Mouse (Mus musculus) kidney, embryonic 16.5 days (tissue): ENCODE data around the gene Aacs. TPM values are rescaled to one million over a fixed set of nuclear protein-coding genes. Genes with fewer than 3 reads are reported as not detected.

Experiments used
- ATAC-seq: fragments of 200-750 bp; cut with Nextera tagmentation; 2 replicates; pipeline ENCODE4 v1.8.0; 2017; ENCODE audit warnings: moderate TSS enrichment; ENCODE audit not compliant: low FRiP score, low TSS enrichment
- H3K27ac ChIP-seq: fragments of 300-500 bp; sonication (generic); 2 replicates; pipeline ENCODE4 v1.5.1; 2014; ENCODE audit warnings: low read length
- H3K27me3 ChIP-seq: fragments of 300-500 bp; sonication (generic); 2 replicates; pipeline ENCODE4 v1.6.1; 2014; ENCODE audit warnings: low read length, control low read depth, mixed read lengths; ENCODE audit not compliant: insufficient read depth
- H3K36me3 ChIP-seq: fragments of 300-500 bp; sonication (generic); 2 replicates; pipeline ENCODE4 v1.6.1; 2014; ENCODE audit warnings: low read length, control low read depth, mixed read lengths; ENCODE audit not compliant: insufficient read depth
- H3K4me1 ChIP-seq: fragments of 300-500 bp; sonication (generic); 2 replicates; pipeline ENCODE4 v1.6.1; 2014; ENCODE audit warnings: low read length, control low read depth, mixed read lengths; ENCODE audit not compliant: insufficient read depth
- H3K4me2 ChIP-seq: fragments of 300-500 bp; sonication (generic); replicated peaks from 2 replicates; pipeline ENCODE4 v1.6.1; 2014; ENCODE audit warnings: low read depth, low read length
- H3K4me3 ChIP-seq: fragments of 300-500 bp; sonication (generic); 2 replicates; pipeline ENCODE4 v1.5.1; 2014; ENCODE audit warnings: mild to moderate bottlenecking, low read length
- H3K9ac ChIP-seq: fragments of 300-500 bp; sonication (generic); replicated peaks from 2 replicates; pipeline ENCODE4 v1.6.1; 2014; ENCODE audit warnings: low read length
- H3K9me3 ChIP-seq: fragments of 300-500 bp; sonication (generic); 2 replicates; pipeline ENCODE4 v1.6.1; 2016; ENCODE audit warnings: low read length, control low read depth
- WGBS: fragments of 180-500 bp; shearing (Covaris S2); extraction: QIAGEN DNeasy Blood & Tissue Kit; methylation state at CpG from one replicate; pipeline ENCODE4 v1.1.7; 2014; 5-methylcytosine and 5-hydroxymethylcytosine counted together
- polyA plus RNA-seq: library from polyadenylated mRNA; unstranded; fragments of >200 nt; fragmentation: Nextera tagmentation; extraction: Ambion mirVana; gene quantifications from 2 replicates; pipeline ENCODE4 v1.2.1, GENCODE M21; 2015

Aacs gene
- polyA plus RNA-seq, 1 experiment from 2014 or later, result 41.1 TPM

DNA sequence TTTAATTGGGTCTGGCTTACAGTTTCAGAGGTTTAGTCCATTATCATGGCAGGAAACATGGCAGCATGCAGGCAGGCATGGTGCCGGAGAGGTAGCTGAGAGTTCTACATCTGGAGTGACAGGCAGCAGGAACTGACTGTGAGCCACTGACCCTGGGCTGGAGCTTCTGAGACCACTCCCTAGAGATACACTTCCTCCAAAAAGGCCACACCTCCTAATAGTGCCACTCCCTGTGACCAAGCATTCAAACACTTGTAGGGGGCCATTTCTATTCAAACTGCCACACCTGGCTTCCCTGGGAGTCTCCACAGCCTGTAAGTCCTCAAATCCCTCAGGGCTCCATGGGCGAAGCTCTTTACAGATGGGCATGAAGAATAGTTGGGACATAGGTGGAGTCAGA, 47.7 kb downstream of the Aacs start:
- no peak overlapping the region for H3K27ac ChIP-seq
- no peak overlapping the region for H3K4me2 ChIP-seq
- no peaks in the 10 kb centered on the region for H3K36me3 ChIP-seq
- 83% methylated on average over 2 of the region's 2 CpGs for WGBS
- H3K4me3 ChIP-seq, result no peak overlapping the region
- H3K27me3 ChIP-seq, result no peaks in the 10 kb centered on the region; the same call in 1 of the 2 replicates
- peaks cover 8% of the 10 kb centered on the region for H3K9me3 ChIP-seq
- H3K9ac ChIP-seq, result no peak overlapping the region
- no peaks in the 10 kb centered on the region for H3K4me1 ChIP-seq
- ATAC-seq, result no peak

DNA sequence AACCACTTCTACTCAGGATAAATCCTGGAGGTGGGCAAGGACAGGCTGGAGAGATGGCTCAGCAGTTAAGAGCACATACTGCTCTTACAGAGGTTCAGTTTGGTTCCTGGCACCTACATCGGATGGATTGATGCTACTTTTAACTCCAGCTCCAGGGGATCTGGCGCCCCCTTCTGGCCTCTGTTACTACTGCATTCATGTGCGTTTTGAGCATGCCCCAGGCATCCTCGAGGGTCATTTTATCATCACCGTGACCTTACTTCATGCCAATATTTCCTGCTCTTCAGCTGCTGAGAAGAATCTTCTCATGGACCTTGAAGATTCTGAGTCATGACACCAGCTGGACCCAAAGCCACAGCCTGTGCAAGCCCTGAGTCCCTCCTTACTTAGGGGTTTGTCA, 49.9 kb downstream of the Aacs start:
- Histone ChIP-seq H3K4me3 (no peak overlapping the region), H3K4me1 (no peaks in the 10 kb centered on the region), H3K36me3 (no peaks in the 10 kb centered on the region), H3K27me3 (peaks cover 17% of the 10 kb centered on the region), H3K9ac (no peak overlapping the region), H3K4me2 (no peak overlapping the region), H3K9me3 (peaks cover 8% of the 10 kb centered on the region), H3K27ac (no peak overlapping the region)
- no peak for ATAC-seq
- 57% methylated on average over 5 of the region's 5 CpGs for WGBS

DNA sequence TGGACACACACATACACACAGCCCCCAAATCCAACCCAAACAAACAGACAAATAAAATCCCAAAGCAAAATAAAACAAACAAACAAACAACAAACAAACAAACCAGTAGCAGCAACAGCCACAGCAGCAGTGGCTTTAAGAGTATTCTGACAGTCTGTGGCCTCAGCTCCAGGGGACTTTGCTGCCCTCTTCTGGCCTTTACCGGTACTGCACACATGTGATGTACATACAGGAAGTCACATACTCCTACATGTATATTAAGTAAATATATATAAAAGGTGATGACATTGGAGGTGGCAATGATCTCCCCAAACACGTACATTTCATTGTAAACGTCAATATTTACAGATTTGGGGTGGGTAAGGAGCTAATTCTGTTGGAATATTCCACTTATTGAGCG, 50.9 kb downstream of the Aacs start:
- Histone ChIP-seq H3K36me3 (no peaks in the 10 kb centered on the region), H3K4me3 (no peak overlapping the region), H3K9me3 (peaks cover 8% of the 10 kb centered on the region), H3K27ac (no peak overlapping the region), H3K27me3 (peaks cover 25% of the 10 kb centered on the region), H3K4me1 (no peaks in the 10 kb centered on the region), H3K4me2 (no peak overlapping the region), H3K9ac (no peak overlapping the region)
- no peak for ATAC-seq
- 77% methylated on average over 4 of the region's 4 CpGs for WGBS

DNA sequence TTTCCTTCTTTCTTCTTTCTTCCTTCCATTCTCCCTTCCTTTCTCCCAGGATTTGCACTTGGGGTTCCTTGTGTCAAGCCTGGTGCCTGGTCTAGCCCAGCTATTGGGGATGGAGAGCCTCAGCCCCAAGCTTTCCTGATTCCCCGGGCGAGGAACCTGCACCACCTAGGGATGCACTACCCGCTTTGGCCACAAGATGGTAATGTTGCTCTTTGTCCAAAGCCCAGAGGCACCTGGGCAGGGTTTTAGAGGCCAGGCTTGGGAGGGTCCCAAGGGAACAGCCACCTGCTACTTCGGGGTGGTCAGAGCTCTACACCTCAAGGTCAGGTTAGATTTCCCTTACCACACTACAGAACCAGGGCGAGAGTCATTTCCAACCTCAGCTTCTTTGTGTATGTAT, 53.5 kb downstream of the Aacs start:
- no peak for ATAC-seq
- peaks cover 15% of the 10 kb centered on the region for H3K4me1 ChIP-seq
- H3K4me2 ChIP-seq, result no peak overlapping the region
- no peak overlapping the region for H3K4me3 ChIP-seq
- no peaks in the 10 kb centered on the region for H3K36me3 ChIP-seq
- no peak overlapping the region for H3K27ac ChIP-seq
- H3K27me3 ChIP-seq, result peaks cover 51% of the 10 kb centered on the region
- H3K9me3 ChIP-seq, result peaks cover 8% of the 10 kb centered on the region
- WGBS, result 5% methylated on average over 5 of the region's 5 CpGs
- H3K9ac ChIP-seq, result no peak overlapping the region

DNA sequence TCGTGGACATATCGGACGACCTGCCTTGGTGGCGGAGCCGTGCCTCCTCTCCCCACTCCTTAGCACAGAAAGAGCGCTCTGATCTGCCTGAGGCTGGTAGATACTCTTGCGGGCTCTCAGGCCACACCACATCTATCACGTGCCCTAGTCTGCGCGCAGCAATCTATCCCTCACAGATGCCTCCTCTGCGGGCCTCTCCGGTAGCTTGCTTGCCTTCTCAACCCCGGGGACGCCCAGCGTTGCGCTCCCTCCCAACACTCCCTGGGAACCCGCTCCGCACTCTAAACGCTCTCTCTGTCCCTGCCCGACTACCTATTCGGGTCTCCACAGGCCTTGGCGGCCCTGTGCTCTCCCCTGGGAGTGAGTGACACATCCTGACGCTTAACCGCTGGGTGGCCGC, 56.0 kb downstream of the Aacs start, which contains the start of gene Tmem132b:
Gene Tmem132b (plus strand): TSS at position 141 of the 400 bp plus-strand sequence.
- Histone ChIP-seq H3K27me3 (peaks cover 67% of the 10 kb centered on the region), H3K4me1 (peaks cover 26% of the 10 kb centered on the region), H3K27ac (no peak within 1 kb of the TSS), H3K9ac (peak within 1 kb of the TSS; percentile 53), H3K36me3 (no peaks in the 10 kb centered on the region), H3K4me2 (peak within 1 kb of the TSS; percentile 94), H3K4me3 (peak within 1 kb of the TSS; percentile 54), H3K9me3 (peaks cover under 1% of the 10 kb centered on the region; the same call in 1 of the 2 replicates)
- WGBS, result 2% methylated on average over 25 of the region's 25 CpGs
- ATAC-seq, result no peak

DNA sequence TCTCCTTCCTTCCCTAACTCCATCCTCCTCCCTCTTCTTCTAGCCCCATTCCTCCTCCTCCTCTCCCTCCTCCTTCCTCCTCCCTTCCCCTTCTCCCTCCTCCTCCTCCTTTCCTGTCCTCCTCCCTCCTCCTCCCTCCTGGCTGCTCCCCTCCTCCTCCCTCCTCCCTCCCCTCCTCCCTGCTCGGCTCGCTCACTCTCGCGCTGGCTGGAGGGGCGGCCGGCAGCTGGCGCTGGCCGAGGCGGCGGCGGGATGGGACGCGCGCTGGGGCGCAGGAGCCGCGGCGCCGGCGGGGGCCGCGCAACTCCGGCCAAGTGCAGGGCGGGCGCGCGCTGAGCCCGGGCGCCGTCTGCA, 56.6 kb downstream of the Aacs start:
- WGBS, result 3% methylated on average over 8 of the region's 30 CpGs
- H3K4me2 ChIP-seq, result peak overlapping the region; percentile 94
- peaks cover 26% of the 10 kb centered on the region for H3K4me1 ChIP-seq
- peak overlapping the region; percentile 54 for H3K4me3 ChIP-seq
- H3K27ac ChIP-seq, result no peak overlapping the region
- peaks cover 67% of the 10 kb centered on the region for H3K27me3 ChIP-seq
- no peaks in the 10 kb centered on the region for H3K36me3 ChIP-seq
- no peaks in the 10 kb centered on the region for H3K9me3 ChIP-seq
- ATAC-seq, result peak; percentile 37
- peak overlapping the region; percentile 53 for H3K9ac ChIP-seq

DNA sequence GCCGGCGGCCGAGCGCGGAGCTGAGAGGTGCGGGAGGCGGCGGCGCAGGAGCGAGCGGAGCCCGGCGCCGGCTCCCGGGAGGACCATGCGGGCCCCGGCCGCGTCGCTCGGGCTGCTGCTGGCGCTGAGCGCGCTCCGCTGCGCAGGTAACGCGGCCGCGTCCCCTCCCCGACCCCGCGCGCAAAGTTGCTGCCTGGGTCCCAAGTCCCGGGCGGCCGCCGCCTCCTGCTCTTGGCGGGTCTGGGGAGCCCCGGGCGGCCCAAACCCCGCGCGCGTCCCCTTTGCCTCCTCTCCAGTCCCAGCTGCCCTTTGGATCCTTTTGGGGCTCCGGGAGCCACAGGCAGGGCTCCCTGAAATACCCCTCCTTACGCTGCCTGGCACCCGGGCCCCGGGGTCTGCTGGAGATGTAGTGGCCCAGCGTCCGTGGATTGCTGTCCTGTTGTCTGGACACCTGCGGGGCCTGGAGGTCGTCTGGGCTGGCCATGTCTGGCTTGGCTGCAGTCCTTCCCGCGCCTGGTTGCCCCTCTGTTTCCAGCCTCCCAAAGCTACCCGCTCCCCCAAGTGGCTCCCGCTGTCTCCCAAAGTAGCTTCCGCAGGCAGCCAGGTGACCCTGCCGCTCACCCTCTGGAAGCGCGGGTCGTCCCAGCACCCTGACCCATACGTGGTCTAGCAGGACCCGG, 57.1 kb downstream of the Aacs start:
- ATAC-seq, result no peak
- Histone ChIP-seq H3K4me2 (peak overlapping the region; percentile 94), H3K27ac (no peak overlapping the region), H3K27me3 (peaks cover 67% of the 10 kb centered on the region), H3K9ac (peak overlapping the region; percentile 53), H3K36me3 (no peaks in the 10 kb centered on the region), H3K9me3 (no peaks in the 10 kb centered on the region), H3K4me1 (peaks cover 26% of the 10 kb centered on the region), H3K4me3 (peak overlapping the region; percentile 54)
- under 1% methylated on average over 64 of the region's 64 CpGs for WGBS

DNA sequence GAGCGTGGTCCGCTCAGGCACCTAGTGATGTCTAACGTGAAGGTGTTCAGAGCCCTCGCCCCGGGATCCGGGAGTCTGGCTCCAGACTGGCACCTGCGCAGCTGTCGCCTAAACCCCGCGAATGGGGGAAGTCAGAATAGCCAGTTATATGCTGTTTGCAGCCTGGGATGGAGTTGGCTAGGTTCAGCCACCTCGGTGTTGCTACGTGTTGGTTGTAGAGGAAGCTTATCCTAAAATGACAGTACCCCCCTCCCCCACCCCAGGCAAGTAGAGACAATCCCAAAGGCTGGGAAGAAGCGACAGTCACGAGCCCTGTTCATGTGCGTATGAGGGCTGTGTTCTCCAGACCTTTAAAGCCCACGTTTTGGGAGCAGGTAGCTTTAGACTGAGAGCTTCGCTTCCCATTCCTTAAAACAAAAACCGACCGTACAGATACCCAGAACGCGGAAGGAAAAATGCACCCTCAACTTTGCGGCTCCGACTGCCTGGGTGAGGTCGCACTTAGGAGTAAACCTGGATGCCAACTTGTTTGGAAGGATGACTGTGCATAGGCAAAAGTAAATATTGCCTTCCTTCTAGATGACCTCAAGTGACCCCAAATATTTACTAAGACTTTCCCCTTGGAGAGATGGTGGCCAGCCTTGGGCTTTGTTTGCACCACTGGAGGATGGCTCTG, 57.7 kb downstream of the Aacs start:
- WGBS, result 2% methylated on average over 24 of the region's 24 CpGs
- H3K4me2 ChIP-seq, result peak overlapping the region; percentile 94
- H3K9ac ChIP-seq, result no peak overlapping the region; the same call in 1 of the 2 replicates
- no peaks in the 10 kb centered on the region for H3K9me3 ChIP-seq
- H3K4me1 ChIP-seq, result peaks cover 26% of the 10 kb centered on the region
- H3K4me3 ChIP-seq, result peak overlapping the region; percentile 54
- no peak overlapping the region for H3K27ac ChIP-seq
- H3K27me3 ChIP-seq, result peaks cover 67% of the 10 kb centered on the region
- no peaks in the 10 kb centered on the region for H3K36me3 ChIP-seq
- ATAC-seq, result no peak

DNA sequence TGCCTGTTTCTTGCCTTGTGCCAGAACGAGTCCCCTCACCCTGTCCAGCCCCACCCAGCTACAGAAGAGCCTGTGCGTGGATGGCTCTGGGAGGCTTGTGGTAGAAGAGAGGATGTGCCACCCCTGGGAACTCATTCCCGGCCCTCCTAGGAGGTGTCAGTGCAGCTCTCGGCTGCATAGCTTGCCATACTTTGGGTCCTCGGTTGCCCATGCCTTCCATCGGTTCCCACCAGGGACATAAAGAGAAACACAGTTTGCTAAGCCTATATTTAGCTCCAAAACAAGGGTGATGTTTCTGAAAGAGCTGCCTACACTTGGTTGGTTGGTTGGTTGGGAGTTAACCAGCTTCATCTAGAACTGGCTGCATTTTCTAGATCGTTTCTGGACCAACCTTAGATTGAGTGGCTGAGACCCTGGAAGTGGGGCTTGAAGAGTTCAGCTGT, 58.6 kb downstream of the Aacs start:
- Histone ChIP-seq H3K9me3 (no peaks in the 10 kb centered on the region), H3K4me2 (peak overlapping the region; percentile 32), H3K27me3 (peaks cover 62% of the 10 kb centered on the region), H3K27ac (no peak overlapping the region), H3K9ac (no peak overlapping the region), H3K4me1 (peaks cover 26% of the 10 kb centered on the region), H3K4me3 (no peak overlapping the region), H3K36me3 (no peaks in the 10 kb centered on the region)
- WGBS, result 10% methylated on average over 7 of the region's 7 CpGs
- ATAC-seq, result no peak
